Mouse (Mus musculus) gonadal fat pad, adult 2 months (tissue): ENCODE results near the gene Odc1. TPM values are rescaled to one million over a fixed set of nuclear protein-coding genes. Genes with fewer than 3 reads are reported as not detected.
"Not testable (repeated sequence)": the region's sequence is repeated elsewhere in the genome, so short reads cannot be mapped to it uniquely, and the experiment has no call there.

ENCODE experiments used
- DNase-seq: peaks from one replicate; pipeline ENCODE4 v3.0.0-alpha.2; 2012; ENCODE audit warnings: low read depth
- polyA plus RNA-seq: library from polyadenylated mRNA; depleted of rRNA; stranded (reverse); fragments of >200 nt; gene quantifications from 2 replicates; pipeline ENCODE4 v1.2.3, GENCODE M21; 2012; rRNA removed

Odc1 gene
- polyA plus RNA-seq, result 102 and 131 TPM in 2 replicates

DNA sequence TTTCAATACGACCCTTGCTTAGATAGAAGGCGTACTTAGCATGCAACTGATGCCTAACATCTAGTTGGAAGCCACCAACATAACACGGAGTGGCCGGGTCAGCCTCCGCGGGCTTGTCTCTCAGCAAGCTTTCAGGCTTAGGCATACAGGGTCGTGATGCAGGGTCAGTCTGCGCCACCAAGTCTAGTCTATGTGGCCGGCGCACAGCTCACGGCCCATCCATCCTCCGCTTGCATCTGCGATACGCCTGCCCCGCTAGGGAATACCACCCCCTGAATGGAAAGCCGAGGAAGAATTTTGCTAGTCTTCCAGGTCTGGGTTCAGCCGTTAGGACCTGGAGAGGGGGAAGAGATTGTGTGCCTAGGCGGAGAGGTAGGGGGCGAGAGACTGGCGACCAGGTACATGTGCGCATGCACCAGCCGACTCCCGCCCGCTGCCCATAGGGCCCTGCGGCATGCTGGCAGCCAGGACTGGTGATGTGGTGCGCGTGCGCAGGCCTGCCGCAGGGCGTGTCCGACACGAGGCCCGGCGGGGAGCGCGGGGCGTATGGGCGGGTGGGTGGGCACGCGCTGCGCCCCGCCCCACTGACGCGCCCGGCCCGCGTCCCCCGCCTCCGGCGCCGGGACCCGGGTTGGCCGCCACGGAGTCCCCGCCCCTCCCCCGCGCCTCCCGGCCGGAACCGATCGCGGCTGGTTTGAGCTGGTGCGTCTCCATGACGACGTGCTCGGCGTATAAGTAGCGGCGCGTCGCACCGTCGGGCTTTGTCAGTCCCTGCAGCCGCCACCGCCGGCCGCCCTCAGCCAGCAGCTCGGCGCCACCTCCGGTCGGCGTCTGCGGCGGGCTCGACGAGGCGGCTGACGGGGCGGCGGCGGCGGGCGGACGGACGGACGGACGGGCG, at the start of gene Odc1:
Gene Odc1 (plus strand): TSS at position 586 of the 898 bp plus-strand sequence.
- no peak for DNase-seq

DNA sequence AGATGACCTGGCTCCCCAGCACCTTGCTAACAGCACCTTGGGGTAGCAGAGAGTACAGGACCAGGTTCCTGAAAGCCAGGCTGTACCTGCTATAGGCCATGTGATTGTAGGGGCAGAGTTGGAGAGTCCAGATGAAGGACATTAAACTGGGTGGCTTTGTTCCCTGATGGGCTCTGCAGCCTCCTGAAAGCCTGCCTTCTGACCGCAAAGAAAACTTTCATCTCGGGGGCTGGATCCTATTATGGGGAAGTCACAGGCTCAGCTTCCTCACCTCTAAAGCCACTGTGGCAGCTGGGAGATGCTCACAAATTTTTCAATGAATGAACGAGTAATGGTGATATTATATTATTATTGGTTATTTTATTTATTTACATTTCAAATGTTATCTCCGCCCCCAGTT, 49.8 kb upstream of the Odc1 start:
- no peak for DNase-seq

DNA sequence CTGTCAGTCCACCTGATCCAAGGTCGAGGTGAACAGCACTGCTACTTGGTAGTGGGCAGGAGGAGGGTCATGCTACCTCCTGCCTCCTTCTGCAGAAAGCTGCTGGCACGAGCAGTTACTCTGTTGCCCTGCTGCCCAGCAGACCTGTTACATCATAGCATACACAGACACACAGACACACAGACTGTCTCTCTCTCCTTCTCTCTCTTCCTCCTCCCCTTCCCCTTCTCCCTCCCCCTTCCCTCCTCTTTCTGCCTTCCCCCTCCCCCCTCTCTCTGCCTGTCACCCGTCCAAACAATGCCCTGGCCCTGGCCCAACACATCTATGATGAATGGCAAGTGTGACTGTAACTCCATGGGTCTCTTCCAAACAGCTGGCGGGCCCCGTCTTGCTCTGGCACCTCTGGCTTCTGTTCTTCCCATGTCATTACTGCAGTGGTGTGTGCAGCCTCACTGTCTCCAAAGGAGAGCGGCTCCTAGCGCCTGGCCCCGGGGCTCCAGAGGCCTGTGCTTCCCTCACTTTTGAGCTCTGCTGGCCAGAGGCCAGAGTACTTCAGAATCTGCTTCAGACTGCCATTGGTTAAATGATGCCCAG, 48.6 kb upstream of the Odc1 start:
- DNase-seq, result no peak

DNA sequence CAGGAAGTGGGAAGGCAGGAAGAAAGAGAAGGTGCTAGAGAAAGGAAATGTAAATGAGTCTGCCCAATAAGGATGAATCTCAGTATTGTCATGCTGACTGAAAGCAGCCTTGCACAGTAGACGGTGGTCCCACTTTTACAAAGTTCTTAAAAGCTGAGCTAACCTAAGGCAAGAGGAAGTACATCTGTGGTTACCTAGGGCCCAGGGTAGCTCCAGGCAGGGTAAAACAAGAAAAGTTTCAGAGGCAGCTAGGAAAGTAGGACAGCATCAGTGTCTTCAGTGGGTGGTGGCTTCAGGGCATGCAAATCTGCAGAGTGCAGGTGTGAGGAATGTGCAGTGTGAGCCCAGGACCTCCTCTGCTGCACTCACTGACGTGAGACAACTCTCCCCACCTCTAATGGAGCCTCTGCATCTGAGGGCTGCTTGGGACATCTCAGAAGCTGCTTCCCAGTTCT, 38.9 kb upstream of the Odc1 start:
- DNase-seq, result no peak

DNA sequence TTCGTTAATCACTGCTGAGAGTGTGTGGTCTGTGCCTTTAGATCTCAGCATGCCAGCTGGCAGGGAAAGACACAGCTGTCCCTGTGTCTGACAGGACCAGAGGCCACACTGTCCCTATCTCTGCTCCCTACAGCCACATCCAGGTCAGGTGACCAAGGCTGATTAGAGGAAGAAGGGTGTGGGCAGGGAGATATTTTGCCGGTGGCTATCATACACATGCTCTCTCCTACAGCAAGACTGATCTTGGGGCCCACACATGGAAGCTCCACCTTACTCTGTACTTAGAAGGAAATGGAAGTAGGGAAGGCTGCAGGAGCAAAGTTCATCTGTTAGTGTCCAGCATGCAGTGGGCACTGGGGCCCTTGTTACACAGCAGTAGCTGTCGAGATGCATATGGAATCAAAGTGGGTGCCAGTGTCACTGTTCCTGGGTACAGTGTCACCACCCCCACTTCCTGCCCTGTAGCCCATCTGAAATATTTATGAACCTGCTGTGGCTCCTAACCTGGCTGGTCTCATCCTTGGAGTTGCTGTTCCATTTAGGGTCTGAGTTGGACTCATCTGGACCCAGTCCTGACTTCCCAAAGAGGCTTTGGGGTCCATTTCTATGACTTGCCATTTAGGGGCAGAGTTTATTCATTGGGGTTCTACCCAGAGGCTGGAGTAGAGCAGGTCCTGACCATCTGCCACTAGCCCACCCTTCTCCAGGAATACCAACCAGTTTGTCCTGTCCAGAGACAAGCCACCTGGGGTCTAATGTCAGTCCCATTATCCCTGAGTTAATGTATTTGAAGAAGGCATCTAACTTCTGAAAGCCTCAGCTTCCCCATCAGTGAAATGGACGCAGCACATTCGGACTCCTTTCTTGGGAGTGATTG, 38.2 kb upstream of the Odc1 start:
- no peak for DNase-seq

DNA sequence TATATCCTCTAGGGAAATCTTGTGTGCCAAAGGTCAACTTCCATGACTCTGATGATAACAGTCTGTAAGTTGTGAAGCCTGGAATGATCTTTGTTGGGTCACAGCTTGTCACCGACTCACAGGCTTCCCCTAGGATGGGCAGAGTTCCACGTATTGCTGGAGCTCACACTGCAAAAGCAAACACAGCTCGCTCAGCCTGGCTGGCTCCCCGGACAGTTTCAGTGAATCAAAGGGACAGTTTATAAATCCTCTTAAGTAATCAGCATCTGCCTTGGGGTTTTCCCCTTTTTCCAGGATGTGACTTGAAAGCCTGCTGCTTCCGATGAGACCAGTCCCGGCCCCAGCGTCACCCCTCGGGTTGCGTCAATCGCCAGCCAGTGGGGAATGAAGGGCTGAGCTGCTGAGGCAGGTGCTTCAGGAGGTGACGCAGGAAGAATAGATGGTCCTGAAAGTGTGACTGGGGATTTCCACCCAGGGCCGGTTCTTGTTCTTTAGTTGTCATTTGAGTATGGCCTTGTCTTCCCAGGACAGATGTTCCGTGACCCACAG, 37.5 kb upstream of the Odc1 start:
- DNase-seq, result no peak

DNA sequence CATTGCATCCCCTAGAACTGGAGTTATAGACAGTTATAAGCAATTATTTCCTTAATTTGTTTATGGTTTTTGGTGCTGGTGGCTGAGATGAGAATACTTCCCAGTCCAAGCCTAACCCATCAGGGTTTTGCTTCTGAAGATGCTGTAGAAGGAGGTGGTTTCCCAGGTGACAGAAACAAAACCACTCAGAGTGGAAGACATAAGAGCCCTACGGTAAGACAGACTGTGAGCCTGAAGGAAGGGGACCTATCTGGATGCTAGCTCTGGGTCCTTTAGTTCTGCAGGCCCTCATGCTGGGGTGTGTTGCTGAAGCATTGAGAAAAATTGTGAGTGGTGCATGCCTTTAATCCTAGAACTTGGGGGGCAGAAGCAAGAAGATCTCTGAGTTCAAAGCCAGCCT, 35.3 kb upstream of the Odc1 start:
- DNase-seq, result no peak

DNA sequence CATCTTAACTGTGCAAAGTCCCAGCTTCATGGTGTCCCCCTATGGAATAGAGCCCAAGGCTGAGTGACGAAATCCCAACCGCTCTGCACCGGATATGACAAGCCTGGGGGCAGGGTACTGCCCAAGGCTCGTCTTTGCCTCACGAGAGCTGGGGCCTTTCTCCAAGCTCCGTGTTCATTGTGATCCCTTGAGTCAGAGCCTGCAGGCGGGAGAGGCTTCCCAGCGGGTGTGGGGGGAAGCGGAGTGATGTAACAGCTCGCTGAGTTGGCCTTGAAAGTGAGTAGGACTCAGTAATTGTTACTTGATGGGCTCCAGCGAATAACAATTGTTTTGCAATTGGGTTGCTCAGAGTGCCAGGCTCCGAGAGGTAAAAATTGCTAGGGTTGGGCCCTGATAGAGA, 34.4 kb upstream of the Odc1 start:
- no peak for DNase-seq

DNA sequence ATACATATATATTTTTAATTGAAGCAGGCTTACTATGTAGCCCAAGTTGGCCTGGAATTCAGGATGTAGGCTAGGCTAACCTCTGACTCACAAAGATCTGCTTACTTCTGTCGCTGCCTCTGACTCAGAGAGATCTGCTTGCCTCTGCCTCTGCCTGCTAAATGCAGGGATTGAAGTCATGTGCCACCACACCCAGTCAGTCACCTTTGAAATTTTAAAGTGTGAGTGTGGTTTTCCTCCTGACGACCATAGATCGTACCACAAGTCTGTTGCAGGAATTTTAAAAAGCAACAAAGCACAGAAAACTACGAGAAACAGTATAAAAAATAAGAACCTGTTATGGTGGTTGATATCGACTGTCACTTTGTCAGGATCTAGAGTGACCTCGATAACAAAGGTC, 33.6 kb upstream of the Odc1 start:
- no peak for DNase-seq

DNA sequence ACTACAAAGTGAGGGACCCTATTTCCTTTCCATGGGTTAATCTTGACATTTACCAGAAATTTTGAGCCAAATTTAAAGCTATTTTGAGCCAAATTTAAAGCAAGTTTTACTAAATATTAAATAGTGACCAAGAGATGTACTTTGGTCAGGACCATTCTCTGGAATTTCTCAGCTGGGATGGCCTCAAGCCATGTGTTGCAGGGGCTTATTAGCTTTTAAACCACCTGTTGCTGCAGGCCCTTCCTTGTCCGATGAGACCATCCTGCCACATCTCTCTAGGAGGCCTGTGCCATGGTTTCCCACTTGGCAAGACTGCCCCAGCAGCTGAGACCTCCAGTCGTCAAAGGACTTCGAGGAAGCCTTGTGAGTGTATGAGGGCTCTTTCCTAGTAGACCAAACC, 15.4 kb upstream of the Odc1 start:
- DNase-seq, result no peak

DNA sequence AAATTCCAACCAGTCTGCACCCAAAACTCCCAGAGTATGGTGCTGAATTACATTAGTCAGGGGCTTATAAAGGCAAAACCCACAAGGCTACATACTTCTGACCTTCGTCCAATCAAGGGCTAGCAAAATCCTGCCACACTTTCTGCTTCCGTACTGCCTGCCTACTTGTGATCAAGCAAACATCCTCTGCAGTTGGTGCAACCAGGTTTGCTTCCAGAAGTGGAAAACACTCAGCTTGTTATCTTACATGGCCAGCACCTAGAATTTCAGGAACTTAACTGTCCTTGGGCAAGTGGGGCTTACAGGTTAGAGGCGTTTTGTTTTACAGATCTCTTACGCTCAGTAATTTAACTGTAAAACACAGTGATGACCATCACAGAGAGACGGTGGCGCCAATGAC, 14.9 kb upstream of the Odc1 start:
- DNase-seq, result no peak

DNA sequence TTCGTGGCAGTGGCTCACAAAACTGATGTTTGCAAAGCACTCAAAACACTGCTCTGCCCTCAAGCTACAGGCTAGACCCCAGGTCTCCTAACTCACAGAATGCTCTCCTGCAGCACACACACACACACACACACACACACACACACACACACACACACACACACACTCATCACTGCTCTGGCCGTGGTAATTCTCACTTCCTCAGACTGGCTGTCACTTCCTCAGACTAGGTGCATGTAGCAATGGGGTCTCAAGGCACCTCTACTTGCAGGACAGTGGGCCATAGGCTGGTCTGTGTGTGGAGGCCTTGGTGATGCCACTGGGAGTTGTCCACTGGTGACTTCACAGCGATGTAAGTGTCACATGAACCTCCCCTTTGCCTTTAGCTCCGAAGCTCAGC, 13.8 kb upstream of the Odc1 start:
- DNase-seq, result no peak

DNA sequence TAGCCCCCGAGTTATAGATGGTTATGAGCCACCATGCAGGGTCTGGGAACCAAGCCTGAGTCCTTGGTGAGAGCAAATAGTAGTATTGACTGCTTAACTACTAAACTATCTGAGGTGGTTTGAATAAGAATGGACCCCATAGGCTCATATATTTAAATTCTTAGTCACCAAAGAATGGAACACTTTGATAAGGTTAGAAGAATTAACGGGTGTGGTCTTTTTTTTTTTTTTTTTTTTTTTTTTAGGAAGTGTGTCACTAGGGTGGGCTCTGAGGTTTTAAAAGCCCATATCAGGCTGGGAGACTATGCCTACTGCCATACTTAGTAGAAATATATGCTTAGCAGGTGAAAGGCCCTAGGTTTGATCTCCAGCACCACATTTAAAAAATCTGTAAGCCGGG, 8.4 kb upstream of the Odc1 start:
- DNase-seq, result no peak

DNA sequence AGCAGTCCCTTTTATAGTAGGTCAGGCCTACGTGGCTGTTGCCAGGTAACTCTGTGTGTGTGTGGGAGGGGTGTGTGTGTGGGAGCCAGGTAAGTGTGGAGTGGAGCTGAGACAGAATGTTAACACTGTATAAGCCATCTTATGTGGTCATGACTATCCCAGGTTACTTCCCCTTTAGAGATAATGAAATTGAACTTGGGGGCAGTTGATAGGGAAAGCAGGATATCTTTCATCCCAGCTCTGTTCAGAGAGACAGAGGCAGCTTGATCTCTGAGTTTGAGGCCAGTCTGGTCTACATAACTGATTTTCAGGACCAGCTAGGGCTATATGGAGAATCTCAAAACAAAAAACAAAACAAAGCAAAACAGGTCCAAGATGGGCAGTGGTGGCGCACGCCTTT, 7.4 kb upstream of the Odc1 start:
- DNase-seq, result no peak

DNA sequence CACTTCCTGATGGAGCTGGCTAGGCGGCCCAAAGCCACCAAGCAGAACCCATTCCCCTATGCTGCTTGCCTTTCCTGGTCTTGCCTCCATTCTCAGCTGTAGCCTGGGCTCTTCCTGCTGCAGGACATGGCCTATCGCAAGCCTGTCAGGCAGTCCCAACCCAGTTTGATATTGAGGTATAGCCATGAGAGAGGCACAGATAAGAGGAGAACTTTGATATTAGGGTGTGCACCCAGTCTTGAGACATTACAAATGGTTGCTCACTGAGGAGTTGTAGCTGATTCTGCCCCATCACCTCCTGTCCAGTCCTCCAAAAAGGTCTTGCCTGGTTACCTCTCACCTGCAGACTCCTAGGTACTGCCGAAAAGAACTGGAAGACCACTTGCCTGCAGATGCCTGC, 6.5 kb upstream of the Odc1 start:
- no peak for DNase-seq

DNA sequence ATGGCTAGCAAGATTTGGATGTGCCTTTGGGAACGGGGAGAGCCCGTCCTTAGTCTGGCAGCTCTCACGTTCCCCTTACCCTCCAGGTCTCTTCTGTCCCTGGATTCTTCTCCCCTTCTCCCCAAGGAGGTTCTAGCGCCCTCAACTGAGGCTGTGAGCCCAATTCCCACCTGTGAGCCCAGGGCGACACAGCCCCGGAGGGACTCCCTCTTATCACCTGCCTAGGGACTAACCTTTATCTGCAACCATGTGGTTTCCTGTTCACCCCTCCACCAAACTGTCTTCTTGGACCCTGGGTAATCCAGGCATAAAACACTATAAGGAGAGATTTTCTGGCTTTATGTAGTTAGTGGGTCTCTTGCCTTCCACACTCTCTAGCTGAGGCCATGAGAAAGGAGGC, 5.6 kb upstream of the Odc1 start:
- no peak for DNase-seq

DNA sequence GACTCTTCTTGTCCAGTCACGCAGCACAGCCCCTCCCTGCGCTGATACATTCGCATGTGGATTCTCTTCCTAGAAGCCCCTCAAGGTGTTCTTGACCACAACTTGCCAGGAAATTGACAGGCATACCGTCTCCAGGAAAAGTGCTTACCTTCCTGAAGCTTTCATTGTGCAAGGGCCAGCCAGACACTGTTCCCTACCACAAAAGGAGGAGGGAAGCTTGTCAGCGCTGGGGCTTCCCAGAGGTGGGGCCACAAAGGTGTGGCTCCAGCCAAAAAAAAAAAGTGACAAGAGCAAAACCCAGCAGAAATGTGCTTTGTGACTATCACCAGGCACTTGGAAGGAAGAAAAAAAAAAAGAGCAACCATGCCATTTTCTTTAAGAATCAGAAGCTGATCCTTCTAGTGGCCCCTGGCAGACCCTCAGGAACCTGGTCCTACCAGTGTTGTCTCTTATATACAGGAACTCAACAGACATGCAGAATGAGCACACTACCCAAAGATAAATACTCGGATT, 4.5 kb upstream of the Odc1 start:
- no peak for DNase-seq

DNA sequence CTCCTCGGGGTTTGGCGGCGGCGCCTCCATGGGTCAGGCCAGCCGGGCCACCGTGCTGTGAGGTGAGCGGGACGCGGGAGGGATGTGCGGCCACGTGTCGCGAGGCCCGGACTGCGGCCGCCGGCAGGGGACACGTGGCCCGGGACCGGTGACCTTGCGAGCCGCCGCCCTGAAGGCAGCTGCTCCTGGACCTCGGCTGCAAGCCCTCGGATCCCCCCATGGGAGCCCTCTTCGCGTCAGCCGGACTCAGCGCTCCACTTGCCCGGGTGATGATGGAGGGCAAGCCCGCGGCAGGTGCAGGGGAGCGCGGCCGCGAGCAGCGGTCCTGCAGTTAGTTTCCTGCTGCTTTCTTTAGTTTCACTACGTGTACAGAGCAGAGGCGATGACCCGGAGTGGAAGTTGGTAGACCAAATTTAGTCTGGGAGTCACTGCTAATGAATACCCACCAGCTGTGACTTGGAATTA, 545 bp downstream of the Odc1 start:
- no peak for DNase-seq

DNA sequence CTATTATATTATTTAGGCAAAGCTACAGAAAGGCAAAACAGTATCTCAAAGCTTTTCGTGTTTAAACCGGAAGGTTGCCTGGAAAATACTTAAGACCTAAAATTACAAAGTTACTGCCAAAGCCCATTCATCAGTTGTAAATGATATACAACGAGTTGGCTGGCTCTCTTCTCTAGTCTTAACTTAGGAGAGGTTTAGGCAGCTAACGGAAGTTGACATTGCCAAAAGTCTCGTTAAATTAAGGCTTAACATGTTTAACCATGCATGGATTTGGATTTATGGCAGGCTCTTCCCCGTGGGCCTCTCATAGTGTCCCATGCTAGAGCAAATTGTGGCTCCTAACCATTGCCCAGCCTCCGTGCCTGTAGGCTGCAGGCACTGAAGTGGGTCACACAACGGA, 1.3 kb downstream of the Odc1 start:
- no peak for DNase-seq

DNA sequence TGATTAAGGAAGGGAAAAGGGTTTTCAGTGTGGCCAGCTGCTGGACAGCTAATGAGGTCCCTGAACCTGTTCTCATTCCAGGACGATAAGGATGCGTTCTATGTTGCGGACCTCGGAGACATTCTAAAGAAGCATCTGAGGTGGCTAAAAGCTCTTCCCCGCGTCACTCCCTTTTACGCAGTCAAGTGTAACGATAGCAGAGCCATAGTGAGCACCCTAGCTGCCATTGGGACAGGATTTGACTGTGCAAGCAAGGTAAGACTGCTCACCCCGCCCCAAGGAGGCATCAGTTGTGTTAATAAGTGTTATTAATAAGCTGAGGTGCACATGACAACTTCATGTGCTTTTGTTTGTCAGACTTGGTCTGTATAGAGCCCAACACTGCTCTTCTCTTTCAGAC, 3.0 kb downstream of the Odc1 start:
- DNase-seq, result not testable (repeated sequence)

DNA sequence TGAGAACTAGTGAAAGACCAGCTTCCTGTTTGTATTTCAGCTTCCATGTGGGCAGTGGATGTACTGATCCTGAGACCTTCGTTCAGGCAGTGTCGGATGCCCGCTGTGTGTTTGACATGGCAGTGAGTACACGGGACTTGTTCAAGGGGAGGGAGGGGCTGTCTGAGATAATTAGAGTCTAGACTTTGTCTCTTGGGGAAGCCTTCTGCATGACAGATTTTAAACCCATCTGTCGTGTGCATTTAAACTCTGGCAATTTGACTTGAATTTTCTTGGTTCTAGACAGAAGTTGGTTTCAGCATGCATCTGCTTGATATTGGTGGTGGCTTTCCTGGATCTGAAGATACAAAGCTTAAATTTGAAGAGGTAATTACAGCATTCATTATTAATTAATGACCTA, 3.9 kb downstream of the Odc1 start:
- DNase-seq, result no peak

DNA sequence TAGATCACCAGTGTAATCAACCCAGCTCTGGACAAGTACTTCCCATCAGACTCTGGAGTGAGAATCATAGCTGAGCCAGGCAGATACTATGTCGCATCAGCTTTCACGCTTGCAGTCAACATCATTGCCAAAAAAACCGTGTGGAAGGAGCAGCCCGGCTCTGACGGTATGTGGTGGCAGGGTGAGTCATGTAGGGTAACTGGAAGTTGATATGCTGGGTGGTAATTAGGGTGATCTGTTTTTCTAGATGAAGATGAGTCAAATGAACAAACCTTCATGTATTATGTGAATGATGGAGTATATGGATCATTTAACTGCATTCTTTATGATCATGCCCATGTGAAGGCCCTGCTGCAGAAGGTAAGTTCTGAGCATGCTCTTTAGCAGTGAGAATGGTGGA, 4.8 kb downstream of the Odc1 start:
- not testable (repeated sequence) for DNase-seq
